Mouse (Mus musculus) v-Abl transformed pro-B cells (cell line): ENCODE data around the gene Aif1.

Source experiments
- in situ Hi-C, 2 experiments: fragments of 400-800 bp; cut with MboI; formaldehyde crosslinking; loops; one replicate each; pipeline ENCODE4 v1.15.1; 2025; ENCODE audit not compliant: unreplicated experiment in 2 of 2

Aif1 gene

GRCm38 (mm10) chr17:35195631-35196320 lies 19.9 kb upstream of the Aif1 start:
- in situ Hi-C loops: no loop called here

- in situ Hi-C loops: no loop called here
These were observed 19.2 kb upstream of the Aif1 start for GRCm38 (mm10) chr17:35194844-35195630.

DNA sequence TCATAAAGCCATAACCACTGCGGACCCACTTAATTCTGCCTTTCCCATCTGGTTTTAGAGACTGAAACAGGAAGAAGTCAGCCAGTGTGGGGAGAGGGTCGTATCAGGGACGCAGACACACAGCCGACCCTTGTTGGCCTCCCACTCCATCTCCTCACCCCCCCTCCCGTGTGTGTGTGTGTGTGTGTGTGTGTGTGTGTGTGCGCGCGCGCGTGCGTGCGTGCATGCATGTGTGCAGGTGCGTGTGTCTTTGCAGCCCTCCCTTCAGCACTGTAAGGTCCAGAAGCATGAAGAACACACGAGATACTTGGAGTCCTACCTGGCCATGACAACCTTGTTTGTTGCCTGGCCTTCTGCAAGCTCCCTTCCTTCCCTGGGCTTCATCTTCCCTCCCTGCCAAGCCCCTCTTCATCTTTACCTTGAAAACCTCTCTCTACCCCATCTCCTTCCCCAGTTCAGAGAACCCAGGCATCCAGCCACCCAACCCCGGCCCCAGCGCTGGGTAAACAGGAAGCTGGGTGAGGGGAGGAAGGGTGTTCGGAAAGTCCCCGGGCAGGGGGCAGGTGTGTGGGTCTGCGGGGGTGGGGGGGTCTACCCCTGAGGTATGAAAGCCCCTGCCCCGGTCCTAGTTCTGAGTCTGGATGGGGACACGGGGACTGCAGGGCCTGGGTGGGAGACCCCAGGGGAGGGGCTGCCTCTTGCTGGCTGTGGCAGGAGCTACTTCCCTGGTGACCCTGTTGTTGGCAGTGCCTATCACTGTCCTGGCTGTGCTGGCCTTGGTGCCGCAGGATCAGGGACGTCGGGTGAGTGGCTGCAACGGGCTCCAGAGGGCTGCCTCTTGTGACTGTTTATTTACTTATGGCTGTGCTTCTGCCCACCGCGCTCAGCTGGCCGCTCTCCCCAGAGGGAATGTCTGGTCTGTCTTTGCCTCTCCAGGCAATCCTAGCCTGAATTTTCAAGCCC lies 18.3 kb upstream of the Aif1 start, which contains the start of gene Ltb:
TSS of gene Ltb (plus strand) at position 559 of the 963 bp plus-strand sequence.
- in situ Hi-C loops: no loop called here

DNA sequence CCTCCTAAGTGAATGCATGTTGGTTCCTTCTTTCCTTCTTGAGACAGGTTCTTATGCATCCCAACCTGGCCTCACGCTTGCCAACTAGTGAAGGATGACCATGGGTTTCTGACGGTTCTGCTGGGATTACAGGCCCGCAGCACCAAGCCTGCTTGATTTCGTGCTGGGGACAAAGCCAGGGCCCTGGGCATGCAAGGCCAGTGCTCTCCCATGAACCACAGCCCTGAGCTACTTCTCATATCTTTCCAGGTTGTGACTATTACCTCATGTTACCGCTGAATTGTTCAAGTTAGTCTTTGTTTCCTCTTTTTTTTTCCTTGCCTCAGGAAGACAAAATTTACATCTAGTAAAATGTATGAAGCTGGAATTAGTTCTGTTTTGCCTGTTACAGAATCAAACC lies 17.1 kb upstream of the Aif1 start:
- in situ Hi-C loops: no loop called here

- in situ Hi-C loops: no loop called here
These were observed 15.9 kb upstream of the Aif1 start for GRCm38 (mm10) chr17:35191723-35192122.

GRCm38 (mm10) chr17:35190096-35190495 lies 14.2 kb upstream of the Aif1 start:
- in situ Hi-C loops: no loop called here

- in situ Hi-C loops: no loop called here
These were observed 13.3 kb upstream of the Aif1 start for GRCm38 (mm10) chr17:35189186-35189585.

DNA sequence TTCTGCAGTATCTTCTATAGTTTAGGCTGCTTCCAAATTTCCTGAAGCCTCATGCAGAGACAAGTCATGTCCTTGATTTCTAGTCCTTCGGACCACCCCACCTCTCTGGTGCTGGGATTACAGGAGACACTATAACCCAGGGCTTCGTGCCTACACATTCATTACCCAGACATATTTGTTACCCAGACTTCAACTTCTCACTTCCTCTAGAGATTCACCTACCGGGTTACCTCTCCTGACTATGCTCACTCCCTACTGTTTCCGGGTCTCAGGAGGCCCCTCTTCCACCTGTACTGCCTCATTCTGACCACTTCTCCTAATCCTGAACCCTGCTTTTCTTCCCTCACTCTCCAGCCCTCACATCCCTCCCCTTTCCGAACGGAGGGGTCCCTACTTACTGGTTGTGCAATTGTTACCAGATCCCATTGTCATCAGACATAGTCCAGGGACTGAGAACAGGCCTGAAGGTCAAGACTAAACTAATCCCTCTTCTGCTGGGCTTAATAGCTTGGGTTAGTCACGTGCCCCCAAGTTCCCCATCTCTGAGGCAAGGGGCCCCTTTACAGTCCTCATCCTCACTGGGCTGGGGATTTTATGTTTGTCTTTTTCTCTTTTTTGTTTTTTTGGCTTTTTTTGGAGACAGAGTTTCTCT lies 12.2 kb upstream of the Aif1 start, which contains the start of gene Lst1:
TSS of gene Lst1 (minus strand) at position 481 of the 652 bp plus-strand sequence.
- in situ Hi-C loops: no loop called here

- in situ Hi-C loops: no loop called here
These were observed 11.5 kb upstream of the Aif1 start for GRCm38 (mm10) chr17:35187345-35187744.

DNA sequence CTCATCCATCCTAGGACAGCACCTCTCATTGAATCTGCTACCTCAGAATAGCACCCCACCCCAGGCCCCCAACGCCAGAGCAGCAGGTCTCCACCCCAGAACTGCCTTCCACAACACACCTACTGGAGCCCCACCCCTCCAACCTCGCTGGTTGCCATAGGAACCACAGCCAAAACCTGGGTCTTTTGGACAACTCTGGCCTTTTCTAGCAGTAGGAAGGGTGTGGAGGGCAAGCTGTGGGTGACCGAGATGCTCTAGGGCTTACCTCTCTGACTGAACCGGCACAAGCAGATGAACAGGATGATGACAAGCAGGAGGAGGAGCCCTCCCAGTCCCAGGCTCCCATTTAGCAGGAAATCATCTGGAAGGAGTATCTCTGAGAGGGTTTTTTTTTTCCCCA lies 10.8 kb upstream of the Aif1 start:
- in situ Hi-C loops: no loop called here

- in situ Hi-C loops: no loop called here
These were observed 10.1 kb upstream of the Aif1 start for GRCm38 (mm10) chr17:35185639-35186611.

DNA sequence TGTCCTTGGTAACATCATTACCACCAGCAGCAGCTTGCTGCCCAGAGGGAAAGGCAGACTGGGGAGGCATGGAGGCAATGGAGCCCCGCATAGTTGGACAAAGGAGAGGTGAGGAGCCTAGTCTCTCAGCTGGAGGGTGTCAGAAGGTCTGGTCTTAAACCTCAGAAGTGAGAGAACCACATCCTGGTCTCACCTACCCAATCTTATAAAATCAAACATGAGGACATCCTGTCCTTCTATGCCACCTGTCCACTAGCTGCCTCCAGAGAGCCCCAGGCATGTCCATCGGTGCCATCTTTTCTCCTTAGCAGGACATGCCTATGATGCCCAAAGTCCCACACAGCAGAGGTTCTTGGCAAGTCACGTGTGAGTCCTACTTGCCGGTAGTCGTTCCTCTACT lies 4.2 kb upstream of the Aif1 start:
- in situ Hi-C loops: no loop called here

DNA sequence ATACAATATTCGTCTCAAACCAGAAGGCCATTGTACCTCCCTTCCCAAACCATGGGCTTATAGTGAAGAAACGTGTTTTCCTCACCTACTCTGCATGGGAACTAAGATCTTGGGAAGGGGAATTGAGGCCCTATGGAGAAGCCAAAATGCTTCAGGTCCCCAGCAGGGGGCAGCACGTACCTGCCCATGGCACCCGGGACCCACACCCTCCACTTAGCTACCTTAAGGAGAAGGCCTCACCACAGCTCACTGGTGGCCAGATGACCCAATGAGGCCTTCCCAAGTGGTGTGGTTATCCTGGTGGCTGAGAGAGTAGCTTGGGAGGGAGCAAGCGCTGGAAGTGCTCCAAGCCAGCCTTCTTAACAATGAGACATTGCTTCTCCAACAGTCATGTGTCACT lies 2.7 kb upstream of the Aif1 start:
- in situ Hi-C loops: loop anchor here (5.0 kb wide), 1 partner anchor 54 kb away; the partner anchor contains the start of gene Atp6v1g2 (in 2 of the 2)

GRCm38 (mm10) chr17:35175382-35175781 lies 486 bp downstream of the Aif1 start:
- in situ Hi-C loops: loop anchor here (5.0 kb wide), 1 partner anchor 57 kb away; the partner anchor contains the start of gene Atp6v1g2 (in 2 of the 2)

GRCm38 (mm10) chr17:35174201-35174977 lies 1.5 kb downstream of the Aif1 start:
- in situ Hi-C loops: no loop called here

DNA sequence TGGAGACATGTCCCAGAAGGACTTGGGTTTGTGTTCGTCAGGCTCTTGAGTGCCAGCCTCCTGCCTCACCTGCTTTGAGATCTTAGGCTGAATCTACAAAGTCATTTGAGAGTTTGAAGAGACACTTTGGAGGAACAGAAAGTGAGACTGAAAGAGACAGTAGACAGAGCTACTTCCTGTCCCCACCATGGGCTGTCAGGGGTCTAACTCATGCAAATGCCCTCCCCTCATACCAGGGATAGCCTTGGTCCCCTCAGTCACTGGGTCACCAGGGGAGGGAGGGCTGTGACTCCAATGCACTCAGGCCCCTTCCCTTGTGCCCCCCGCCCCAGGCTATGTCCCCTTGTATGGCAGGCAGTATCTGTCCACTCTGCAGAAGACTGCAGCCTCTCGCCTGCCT lies 2.5 kb downstream of the Aif1 start:
- in situ Hi-C loops: no loop called here

DNA sequence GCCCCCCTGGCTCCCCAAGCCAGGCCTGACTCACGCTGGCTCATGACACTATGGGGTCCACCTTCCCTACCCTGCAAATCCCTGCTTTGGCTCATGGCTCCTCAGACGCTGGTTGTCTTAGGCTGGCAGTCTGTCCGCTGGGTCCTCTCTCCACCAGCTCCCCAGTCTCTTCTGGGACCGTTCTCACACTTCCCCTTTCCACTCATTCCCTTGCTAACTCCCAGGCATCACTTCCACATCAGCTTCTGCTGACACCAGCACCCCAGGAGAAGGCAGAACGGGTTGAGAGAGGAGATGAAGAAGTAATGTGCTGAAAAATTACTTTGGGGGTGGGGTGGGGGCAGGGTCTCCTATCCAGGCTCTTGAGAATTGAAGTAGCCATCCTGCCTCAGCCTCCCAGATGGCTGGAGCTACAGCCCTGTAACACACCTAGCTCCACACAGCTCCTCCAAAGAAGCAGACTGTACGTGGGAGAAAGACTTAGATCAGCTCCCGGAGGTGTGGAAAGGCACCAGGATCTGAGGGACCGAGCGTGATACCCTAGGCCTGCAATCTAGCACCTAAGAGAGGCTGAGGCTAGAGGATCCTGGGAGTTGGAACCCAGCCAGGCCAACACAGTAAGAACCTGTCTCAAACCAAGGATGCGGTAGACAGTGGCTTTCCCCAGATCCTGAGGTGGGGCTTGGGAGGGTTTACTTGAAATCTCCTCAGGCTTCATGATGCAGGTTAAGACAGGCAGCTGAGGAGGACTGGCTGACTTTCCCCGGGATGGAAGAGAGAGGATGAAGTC lies 3.2 kb downstream of the Aif1 start:
- in situ Hi-C loops: no loop called here
